Mouse (Mus musculus): ENCODE results near the gene Cabp7.

DNA sequence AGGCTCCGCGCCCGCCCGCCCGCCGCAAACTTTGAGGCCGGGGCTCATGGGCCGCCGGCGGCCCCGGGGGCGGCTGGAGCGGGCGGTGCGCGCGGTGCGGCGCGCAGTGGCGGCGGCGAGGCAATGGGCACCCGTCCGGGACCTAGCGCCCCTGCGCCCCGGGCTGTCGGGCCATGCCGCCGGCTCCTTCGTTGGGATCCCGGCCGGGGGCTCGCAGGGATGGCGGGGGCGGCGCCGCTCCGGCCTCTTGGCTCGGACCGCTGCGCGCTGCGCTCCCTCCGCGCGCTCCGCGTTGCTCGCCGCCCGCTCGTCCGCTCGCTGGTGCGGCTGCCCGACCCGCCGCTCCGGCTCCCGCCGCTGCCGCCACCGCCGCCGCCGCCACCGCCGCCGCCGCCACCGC, at the start of gene Cabp7:
- no peak for TF ChIP-seq CTCF (IDR thresholded peaks at IDR 0.05; ENCODE audit: borderline replicate concordance, insufficient read depth, low read length)
- no peak for TF ChIP-seq POLR2A (IDR thresholded peaks at IDR 0.05; ENCODE audit: low read depth, low read length)

Measured in embryonic fibroblast, embryonic 13.5 days (primary cell).